Mouse (Mus musculus) adrenal gland, adult 2 months (tissue): ENCODE data around the gene Foxred1. TPM values are rescaled to one million over a fixed set of nuclear protein-coding genes. Genes with fewer than 3 reads are reported as not detected.

ENCODE experiments used
- polyA plus RNA-seq: library from polyadenylated mRNA; depleted of rRNA; stranded (reverse); fragments of >200 nt; gene quantifications from 2 replicates; pipeline ENCODE4 v1.2.3, GENCODE M21; 2012; rRNA removed
- total RNA-seq, 2 experiments: library from RNA; stranded (reverse); gene quantifications; 2 replicates each; pipeline ENCODE4 v1.2.3; 2021

The Foxred1 gene
- total and polyA plus RNA-seq, 3 experiments: 16.8 to 53.7 (median 40.6) TPM

Other genes with a start within 250 kb of the Foxred1 start
- 10 to 100 TPM; 18.6 to 45.7 TPM for gene St3gal4, start 91.8 kb downstream of the Foxred1 start, total RNA-seq
- gene St3gal4, start 91.8 kb downstream of the Foxred1 start, polyA plus RNA-seq: 22.2 and 31.6 TPM in 2 replicates
- gene Dcps, start 35.0 kb downstream of the Foxred1 start, total RNA-seq: 10 to 100 TPM; 18.3 to 26.8 TPM
- gene Dcps, start 35.0 kb downstream of the Foxred1 start, polyA plus RNA-seq: 21.1 and 22.2 TPM in 2 replicates
- 100 to 1,000 TPM; 157 to 167 TPM for gene Srpr, start 10.9 kb downstream of the Foxred1 start, total RNA-seq
- gene Srpr, start 10.9 kb downstream of the Foxred1 start, polyA plus RNA-seq: 40.6 and 47.4 TPM in 2 replicates
- gene Tirap, start 10.8 kb downstream of the Foxred1 start, total RNA-seq: 1 to 10 TPM; 6.8 to 7.3 TPM
- gene Tirap, start 10.8 kb downstream of the Foxred1 start, polyA plus RNA-seq: 10.2 and 11.7 TPM in 2 replicates
- gene Fam118b, start 56.8 kb upstream of the Foxred1 start, total RNA-seq: 10 to 100 TPM in 1 of 2 experiments, 1 to 10 TPM in 1; 9.1 to 15.1 TPM
- gene Fam118b, start 56.8 kb upstream of the Foxred1 start, polyA plus RNA-seq: 3.8 and 4.0 TPM in 2 replicates
- 10 to 100 TPM; 15.0 to 18.3 TPM for gene Rpusd4, start 56.8 kb upstream of the Foxred1 start, total RNA-seq
- 4.8 and 6.5 TPM in 2 replicates for gene Rpusd4, start 56.8 kb upstream of the Foxred1 start, polyA plus RNA-seq
- gene Cdon, start 210.1 kb upstream of the Foxred1 start, total RNA-seq: 10 to 100 TPM; 11.8 to 19.4 TPM
- 1.8 and 1.9 TPM in 2 replicates for gene Cdon, start 210.1 kb upstream of the Foxred1 start, polyA plus RNA-seq